ENCODE assay signal across 9 mouse cellular contexts in the genomic region with DNA sequence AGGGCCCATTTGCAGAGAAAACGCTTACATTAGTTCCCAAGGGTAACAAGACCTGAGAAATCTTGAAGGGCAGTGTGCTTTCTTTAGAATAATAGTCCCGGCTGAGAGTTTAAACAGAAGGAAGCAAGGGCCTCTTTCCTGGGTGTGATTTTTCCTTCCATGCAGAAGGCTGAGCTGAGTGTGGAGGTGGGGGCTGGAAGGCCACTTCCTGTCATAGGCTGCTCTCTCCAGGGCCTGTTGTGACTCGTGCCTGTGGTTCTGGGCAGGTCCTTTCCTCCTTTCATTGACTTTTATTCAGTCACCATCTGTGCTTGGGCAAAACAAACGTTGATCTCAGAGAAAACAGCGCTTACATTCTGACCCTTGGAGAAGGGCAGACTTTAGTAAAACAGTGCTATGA. TPM values are rescaled to one million over a fixed set of nuclear protein-coding genes. Genes with fewer than 3 reads are reported as not detected.
DNase-seq lines count a peak whose midpoint lies in the region; ATAC-seq and TF ChIP-seq lines count a peak whose summit lies in the region.
"Had no signal": no experiment of that assay in that cellular context is flagged by ENCODE, and none has a peak within 500 bp of the region (broad histone marks: within the 10 kb centered on the region; RNA-seq: fewer than 3 reads in every experiment).

No protein-coding gene starts in this region.

- no peak for ATAC-seq in embryonic facial prominence, embryonic 15.5 days (ENCODE audit: insufficient number of reproducible peaks, low FRiP score, low TSS enrichment, low read depth)
- ATAC-seq in hindbrain, embryonic 16.5 days = no peak
- 0 out of 2 replicates have a peak, but pooled peaks have one; percentile 26 for ATAC-seq in liver, embryonic 11.5 days (replicated peaks; ENCODE audit: low FRiP score)
- ATAC-seq in neural tube, embryonic 14.5 days (ENCODE audit: low read depth) = no peak

- H3K9ac ChIP-seq in embryonic facial prominence, embryonic 15.5 days = no peak overlapping the region
- H3K9ac ChIP-seq in hindbrain, embryonic 16.5 days (ENCODE audit: low read depth, low read length) = no peak overlapping the region
- no peak overlapping the region for H3K9ac ChIP-seq in liver, embryonic 11.5 days (ENCODE audit: low read depth, low read length)
- no peak overlapping the region for H3K9ac ChIP-seq in neural tube, embryonic 14.5 days (replicated peaks; ENCODE audit: low read depth, low read length)
- H3K9ac ChIP-seq: liver, embryonic 14.5 days had no signal

- H3K4me2 ChIP-seq in embryonic facial prominence, embryonic 15.5 days (replicated peaks) = peak overlapping the region; percentile 90
- peak overlapping the region; percentile 98 for H3K4me2 ChIP-seq in hindbrain, embryonic 16.5 days (ENCODE audit: low read length)
- H3K4me2 ChIP-seq in liver, embryonic 11.5 days = no peak overlapping the region
- no peak overlapping the region; the same call in 1 of the 2 replicates for H3K4me2 ChIP-seq in neural tube, embryonic 14.5 days (ENCODE audit: low read depth, low read length)

- no peaks in the 10 kb centered on the region for H3K27me3 ChIP-seq in embryonic facial prominence, embryonic 15.5 days
- no peaks in the 10 kb centered on the region for H3K27me3 ChIP-seq in hindbrain, embryonic 16.5 days (replicated peaks; ENCODE audit: control insufficient read depth, insufficient read depth, low read length)
- no peaks in the 10 kb centered on the region for H3K27me3 ChIP-seq in liver, embryonic 11.5 days (replicated peaks; ENCODE audit: control insufficient read depth, insufficient read depth, low read length)
- no peaks in the 10 kb centered on the region for H3K27me3 ChIP-seq in neural tube, embryonic 14.5 days (ENCODE audit: control insufficient read depth, insufficient read depth, low read length)

- H3K9me3 ChIP-seq in embryonic facial prominence, embryonic 15.5 days (replicated peaks) = no peaks in the 10 kb centered on the region
- no peaks in the 10 kb centered on the region for H3K9me3 ChIP-seq in hindbrain, embryonic 16.5 days (ENCODE audit: control insufficient read depth, low read length)
- no peaks in the 10 kb centered on the region for H3K9me3 ChIP-seq in liver, embryonic 11.5 days (ENCODE audit: control insufficient read depth, low read length)
- no peaks in the 10 kb centered on the region for H3K9me3 ChIP-seq in neural tube, embryonic 14.5 days (ENCODE audit: control insufficient read depth, low read length)

- 30% methylated on average over 5 of the region's 5 CpGs for WGBS in embryonic facial prominence, embryonic 15.5 days
- WGBS in hindbrain, embryonic 16.5 days = 38% methylated on average over 5 of the region's 5 CpGs
- 27% methylated on average over 5 of the region's 5 CpGs for WGBS in liver, embryonic 11.5 days
- WGBS in neural tube, embryonic 14.5 days = 43% methylated on average over 5 of the region's 5 CpGs

- DNase-seq in left cerebral cortex, adult 2 months (ENCODE audit: extremely low spot score in 1 of 2, low spot score in 2 of 2) = no peak
- DNase-seq in left cerebral cortex, adult 9 months (ENCODE audit: low spot score in 2 of 2) = no peak
- no peak for DNase-seq in liver, embryonic 11.5 days (ENCODE audit: low spot score)
- no peak for DNase-seq in cerebellum, postnatal 25 days
- no peak for DNase-seq in frontal cortex, postnatal 14 days (ENCODE audit: low spot score in 2 of 2)

- intact Hi-C loops in left cerebral cortex, adult 2 months (cut with DNase I) = no loop called here

- peak overlapping the region; percentile 92 for H3K27ac ChIP-seq in left cerebral cortex, adult 2 months
- H3K27ac ChIP-seq in embryonic facial prominence, embryonic 15.5 days (replicated peaks) = peak overlapping the region; percentile 74
- H3K27ac ChIP-seq in hindbrain, embryonic 16.5 days (ENCODE audit: low read depth, low read length) = no peak overlapping the region
- no peak overlapping the region for H3K27ac ChIP-seq in liver, embryonic 11.5 days (ENCODE audit: low read depth, low read length)
- no peak overlapping the region for H3K27ac ChIP-seq in neural tube, embryonic 14.5 days (ENCODE audit: low read depth, low read length)
- H3K27ac ChIP-seq: liver, embryonic 14.5 days had no signal

- no peak for TF ChIP-seq CTCF in left cerebral cortex, adult 2 months (IDR thresholded peaks at IDR 0.05)

- peak overlapping the region; percentile 79 for H3K4me3 ChIP-seq in left cerebral cortex, adult 2 months
- H3K4me3 ChIP-seq in embryonic facial prominence, embryonic 15.5 days (replicated peaks) = peak overlapping the region; percentile 50
- no peak overlapping the region for H3K4me3 ChIP-seq in hindbrain, embryonic 16.5 days (ENCODE audit: low read length)
- H3K4me3 ChIP-seq in liver, embryonic 11.5 days (ENCODE audit: low read depth, low read length) = no peak overlapping the region
- H3K4me3 ChIP-seq in neural tube, embryonic 14.5 days (ENCODE audit: low read depth, low read length) = peak overlapping the region; percentile 57; the same call in 1 of the 2 replicates

- no peaks in the 10 kb centered on the region for H3K36me3 ChIP-seq in embryonic facial prominence, embryonic 15.5 days
- no peaks in the 10 kb centered on the region for H3K36me3 ChIP-seq in hindbrain, embryonic 16.5 days (ENCODE audit: control insufficient read depth, insufficient read depth, low read length)
- no peaks in the 10 kb centered on the region for H3K36me3 ChIP-seq in liver, embryonic 11.5 days (ENCODE audit: control insufficient read depth, insufficient read depth, low read length)
- no peaks in the 10 kb centered on the region for H3K36me3 ChIP-seq in neural tube, embryonic 14.5 days (ENCODE audit: control insufficient read depth, insufficient read depth, low read length)

- H3K4me1 ChIP-seq in embryonic facial prominence, embryonic 15.5 days = 0 out of 2 replicates have a peak, but pooled peaks cover 16% of the 10 kb centered on the region
- peaks cover 7% of the 10 kb centered on the region for H3K4me1 ChIP-seq in hindbrain, embryonic 16.5 days (ENCODE audit: control insufficient read depth, insufficient read depth, low read depth, low read length)
- no peaks in the 10 kb centered on the region for H3K4me1 ChIP-seq in liver, embryonic 11.5 days (replicated peaks; ENCODE audit: control insufficient read depth, insufficient read depth, low read length)
- peaks cover 6% of the 10 kb centered on the region; the same call in 1 of the 2 replicates for H3K4me1 ChIP-seq in neural tube, embryonic 14.5 days (ENCODE audit: control insufficient read depth, insufficient read depth, low read length)

RNA-seq across cellular contexts. Expression of a gene that starts 1.2 kb away (rescaled TPM):
- 10 to 100 TPM; 32.5 to 33.9 TPM for total RNA-seq in left cerebral cortex, adult 2 months (2021)
- 38.5 and 47.3 TPM in 2 replicates for polyA plus RNA-seq in embryonic facial prominence, embryonic 15.5 days (2015; fragmentation: Nextera tagmentation; extraction: Ambion mirVana)
- 21.8 and 24.2 TPM in 2 replicates for polyA plus RNA-seq in hindbrain, embryonic 16.5 days (2015; fragmentation: Nextera tagmentation; extraction: Ambion mirVana)
- 3.4 and 3.8 TPM in 2 replicates for polyA plus RNA-seq in liver, embryonic 11.5 days (2014; fragmentation: Nextera tagmentation; extraction: Ambion mirVana)
- 16.1 and 19.7 TPM in 2 replicates for polyA plus RNA-seq in neural tube, embryonic 14.5 days (2014; fragmentation: Nextera tagmentation; extraction: Ambion mirVana)

RNA-seq across cellular contexts. Expression of a gene that starts 24.0 kb away (rescaled TPM):
- total RNA-seq in left cerebral cortex, adult 2 months (2021) = 10 to 100 TPM; 17.6 to 20.9 TPM
- polyA plus RNA-seq in embryonic facial prominence, embryonic 15.5 days (2015; fragmentation: Nextera tagmentation; extraction: Ambion mirVana) = 209 and 234 TPM in 2 replicates
- polyA plus RNA-seq in hindbrain, embryonic 16.5 days (2015; fragmentation: Nextera tagmentation; extraction: Ambion mirVana) = 45.8 and 46.0 TPM in 2 replicates
- polyA plus RNA-seq in liver, embryonic 11.5 days (2014; fragmentation: Nextera tagmentation; extraction: Ambion mirVana) = 8.4 and 9.4 TPM in 2 replicates
- polyA plus RNA-seq in neural tube, embryonic 14.5 days (2014; fragmentation: Nextera tagmentation; extraction: Ambion mirVana) = 16.6 and 31.4 TPM in 2 replicates

Comparison
In these comparisons a context has a peak if more than half of its experiments do, and no peak if none do; other contexts are left out.
1. H3K27ac ChIP-seq: peak in left cerebral cortex, adult 2 months (single experiment) and embryonic facial prominence, embryonic 15.5 days (single experiment); none in hindbrain, embryonic 16.5 days (single experiment), liver, embryonic 11.5 days (single experiment) and neural tube, embryonic 14.5 days (single experiment).
2. H3K4me3 ChIP-seq: peak in left cerebral cortex, adult 2 months (single experiment), embryonic facial prominence, embryonic 15.5 days (single experiment) and neural tube, embryonic 14.5 days (single experiment); none in hindbrain, embryonic 16.5 days (single experiment) and liver, embryonic 11.5 days (single experiment).
3. H3K4me2 ChIP-seq: peak in embryonic facial prominence, embryonic 15.5 days (single experiment) and hindbrain, embryonic 16.5 days (single experiment); none in liver, embryonic 11.5 days (single experiment) and neural tube, embryonic 14.5 days (single experiment).